Mouse (Mus musculus) bone marrow macrophage, adult 2 months (primary cell): Measurements from ENCODE around the gene Ppfibp1. TPM values are rescaled to one million over a fixed set of nuclear protein-coding genes. Genes with fewer than 3 reads are reported as not detected.

ENCODE experiments used
- H3K27ac ChIP-seq: 2 replicates; pipeline ENCODE4 v1.5.1; 2012; ENCODE audit warnings: low read depth, low read length; ENCODE audit not compliant: insufficient read depth
- H3K4me1 ChIP-seq: 2 replicates; pipeline ENCODE4 v1.6.1; 2012; ENCODE audit warnings: low read length; ENCODE audit not compliant: control insufficient read depth, insufficient read depth
- H3K4me3 ChIP-seq: 2 replicates; pipeline ENCODE4 v1.5.1; 2012; ENCODE audit warnings: mild to moderate bottlenecking, low read length, moderate library complexity; ENCODE audit not compliant: insufficient read depth
- CTCF ChIP-seq: IDR thresholded peaks from 2 replicates; pipeline ENCODE4 v1.5.1; 2012; ENCODE audit warnings: low read depth, mild to moderate bottlenecking, low read length, moderate library complexity
- POLR2A ChIP-seq: IDR thresholded peaks from 2 replicates; pipeline ENCODE4 v1.6.1; 2012; ENCODE audit warnings: mild to moderate bottlenecking, low read depth, low read length, borderline replicate concordance
- polyA plus RNA-seq: library from polyadenylated mRNA; stranded (reverse); fragments of >200 nt; gene quantifications from 2 replicates; pipeline ENCODE4 v1.2.4, GENCODE M21; 2012; ENCODE audit not compliant: missing spikeins, insufficient read depth, insufficient read length

Ppfibp1 gene
- polyA plus RNA-seq, 1 experiment = 31.2 TPM

DNA sequence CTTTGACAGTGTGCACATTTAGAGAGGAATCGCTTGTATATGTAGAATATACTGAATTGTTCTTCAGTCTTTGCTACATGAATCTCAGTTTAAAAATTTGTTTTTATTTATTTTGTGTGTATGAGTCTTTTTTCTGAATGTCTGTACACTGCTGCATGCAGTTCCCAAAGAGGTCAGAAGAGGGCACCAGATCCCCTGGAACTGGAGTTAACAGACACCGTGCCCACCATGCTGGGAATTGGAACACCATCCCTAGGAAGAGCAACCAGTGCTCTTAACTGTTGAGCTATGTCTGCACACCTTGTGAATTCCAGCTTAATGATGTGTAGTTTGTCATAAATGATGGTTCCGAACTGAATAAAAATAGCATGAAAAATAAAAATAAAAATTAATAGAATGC, 119.9 kb downstream of the Ppfibp1 start:
- Histone ChIP-seq H3K27ac (no peak overlapping the region), H3K4me1 (peaks cover 2% of the 10 kb centered on the region; the same call in 1 of the 2 replicates), H3K4me3 (no peak overlapping the region)
- TF ChIP-seq CTCF (peak; percentile 44; the same call in 1 of the 2 replicates), POLR2A (no peak)

DNA sequence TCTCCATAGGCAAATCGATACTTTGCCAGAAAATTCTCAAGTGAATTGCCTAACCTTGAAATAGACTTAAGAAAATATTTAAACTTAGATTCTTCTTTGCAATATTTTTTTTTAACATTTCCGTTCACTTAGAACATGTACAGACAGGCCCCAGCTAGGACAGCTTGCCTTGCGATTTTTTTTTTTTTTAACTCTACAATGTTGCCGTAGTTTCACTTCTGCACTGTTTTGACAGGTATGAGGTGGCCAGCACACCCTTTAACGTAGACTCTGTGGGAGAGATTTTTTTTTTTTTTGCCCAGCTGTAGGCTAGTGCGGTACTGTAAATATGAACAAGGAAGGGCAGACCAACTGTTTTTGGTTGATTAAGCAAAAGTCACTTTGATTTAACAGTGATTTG, 122.1 kb downstream of the Ppfibp1 start:
- Histone ChIP-seq H3K4me3 (no peak overlapping the region), H3K4me1 (peaks cover 2% of the 10 kb centered on the region; the same call in 1 of the 2 replicates), H3K27ac (no peak overlapping the region)
- TF ChIP-seq POLR2A (no peak), CTCF (no peak)

DNA sequence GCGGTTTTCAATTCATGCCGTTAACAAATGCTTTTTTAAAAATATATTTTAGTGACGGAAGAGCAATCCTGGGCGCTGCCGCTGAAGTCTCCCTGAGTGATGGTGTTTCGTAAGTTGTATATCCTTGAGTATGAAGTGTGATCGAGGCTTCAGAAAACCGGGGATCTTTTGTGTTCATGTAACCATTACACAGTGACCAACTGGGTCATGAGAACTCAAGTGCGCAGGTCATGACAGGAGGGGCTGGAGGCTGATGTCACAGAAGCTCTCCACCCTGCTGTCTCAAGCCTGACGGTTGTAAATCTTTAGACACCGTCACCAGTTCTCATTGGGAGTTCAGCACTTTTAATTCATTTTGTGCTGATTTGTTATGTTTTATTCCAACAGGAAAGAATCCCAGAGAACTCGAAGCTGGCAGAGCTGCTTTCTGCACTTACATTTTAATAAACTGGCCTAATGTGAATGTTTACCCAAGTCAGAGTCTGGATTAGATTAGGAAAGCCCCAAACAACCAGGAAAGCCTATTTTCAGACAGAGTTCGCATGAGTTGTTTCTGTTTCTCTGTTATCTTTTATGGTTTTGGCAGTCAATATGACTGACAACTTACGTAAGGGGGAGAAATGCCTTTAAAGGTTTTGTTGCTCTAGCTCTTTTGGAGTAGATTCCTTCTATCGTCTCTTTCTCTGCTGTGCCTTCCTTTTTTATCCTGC, 122.7 kb downstream of the Ppfibp1 start:
- H3K4me1 ChIP-seq = peaks cover 2% of the 10 kb centered on the region; the same call in 1 of the 2 replicates
- TF ChIP-seq CTCF = no peak
- TF ChIP-seq POLR2A = no peak
- no peak overlapping the region for H3K4me3 ChIP-seq
- no peak overlapping the region for H3K27ac ChIP-seq

DNA sequence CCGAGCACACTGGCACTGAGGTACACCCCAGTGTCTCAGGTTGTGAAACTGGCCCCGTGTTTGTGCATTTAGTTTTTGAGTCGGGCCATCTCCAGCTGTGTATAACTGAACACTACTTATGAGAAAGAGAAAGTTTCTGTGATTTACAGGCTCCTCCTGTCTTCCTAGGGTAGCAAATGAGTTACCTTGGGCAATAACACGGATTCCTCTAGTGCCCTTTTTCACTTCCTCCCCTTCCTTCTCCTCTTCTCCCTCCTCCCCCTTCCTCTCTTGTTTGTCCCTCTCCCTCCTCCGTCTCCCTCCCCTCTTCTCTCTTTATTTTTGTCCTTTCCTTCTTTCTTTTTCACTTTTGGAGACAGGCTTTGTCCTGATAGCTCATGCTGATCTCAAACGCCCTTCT, 123.3 kb downstream of the Ppfibp1 start:
- H3K4me3 ChIP-seq = no peak overlapping the region
- TF ChIP-seq POLR2A = no peak

DNA sequence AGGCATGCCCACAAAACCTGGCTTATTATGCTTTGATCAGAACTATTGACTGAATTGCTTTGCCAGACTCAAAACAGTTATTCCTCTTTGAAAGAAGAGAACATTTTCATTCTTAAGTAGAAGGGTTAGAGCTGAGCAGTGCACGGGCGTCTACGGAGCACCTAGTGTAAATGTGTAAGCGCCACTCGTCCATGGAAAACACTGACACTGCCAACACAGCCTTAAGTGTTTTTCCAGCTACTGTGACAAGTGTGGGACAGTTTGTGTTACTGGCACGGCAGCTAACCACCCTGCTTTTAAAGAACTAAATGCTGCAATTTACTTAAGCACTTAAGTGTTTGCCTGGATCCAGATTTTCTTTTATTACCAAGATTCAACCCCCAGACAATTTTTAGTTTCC, 123.7 kb downstream of the Ppfibp1 start:
- no peak overlapping the region for H3K27ac ChIP-seq
- TF ChIP-seq CTCF (no peak), POLR2A (no peak)

More for the DNA sequence above, 123.3 kb downstream of the Ppfibp1 start:
- Histone ChIP-seq H3K4me1 (peaks cover 2% of the 10 kb centered on the region; the same call in 1 of the 2 replicates), H3K27ac (no peak overlapping the region)

DNA sequence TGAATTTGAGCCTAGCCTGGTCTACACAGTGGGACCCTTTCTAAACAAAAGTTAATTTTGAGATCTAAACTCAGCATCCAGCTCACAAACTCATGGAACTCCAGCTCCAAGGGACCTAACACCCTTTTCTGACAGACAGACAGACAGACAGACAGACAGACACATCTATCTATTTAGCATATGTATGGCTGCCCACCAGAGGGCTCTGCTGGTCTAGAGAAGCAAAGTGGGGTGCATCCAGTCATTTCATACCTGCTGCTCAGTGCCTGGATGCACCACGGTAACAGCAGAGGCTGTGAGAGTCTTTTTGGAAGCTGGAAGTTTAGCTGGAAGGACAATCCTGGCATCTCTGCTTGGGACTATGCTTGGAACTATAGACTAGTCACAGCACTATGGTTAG, 125.3 kb downstream of the Ppfibp1 start:
- TF ChIP-seq CTCF (no peak), POLR2A (no peak)
- Histone ChIP-seq H3K27ac (no peak overlapping the region), H3K4me1 (no peaks in the 10 kb centered on the region), H3K4me3 (no peak overlapping the region)

More for the DNA sequence above, 123.7 kb downstream of the Ppfibp1 start:
- no peak overlapping the region for H3K4me3 ChIP-seq
- H3K4me1 ChIP-seq = peaks cover 2% of the 10 kb centered on the region; the same call in 1 of the 2 replicates

DNA sequence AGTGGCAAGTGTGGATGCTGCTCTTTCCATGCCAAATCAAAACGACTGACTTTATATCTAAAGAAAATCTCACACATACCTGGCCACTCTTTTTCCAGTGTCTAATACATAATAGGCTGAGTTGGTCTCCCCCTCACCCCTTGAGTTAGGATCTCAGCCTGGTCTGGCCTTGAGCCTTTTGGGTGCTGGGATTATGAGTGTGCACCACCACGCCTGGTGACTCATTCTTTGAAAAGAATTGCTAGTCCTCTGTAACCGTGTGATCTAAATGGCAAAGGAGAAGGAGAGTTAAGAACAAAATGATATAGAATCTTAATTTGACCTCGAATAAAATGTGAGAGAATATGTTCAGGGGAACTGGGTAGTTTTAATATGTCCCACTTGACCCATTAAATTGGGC, 129.6 kb downstream of the Ppfibp1 start:
- Histone ChIP-seq H3K27ac (no peak overlapping the region), H3K4me1 (no peaks in the 10 kb centered on the region), H3K4me3 (no peak overlapping the region)
- TF ChIP-seq CTCF = no peak
- no peak for TF ChIP-seq POLR2A

DNA sequence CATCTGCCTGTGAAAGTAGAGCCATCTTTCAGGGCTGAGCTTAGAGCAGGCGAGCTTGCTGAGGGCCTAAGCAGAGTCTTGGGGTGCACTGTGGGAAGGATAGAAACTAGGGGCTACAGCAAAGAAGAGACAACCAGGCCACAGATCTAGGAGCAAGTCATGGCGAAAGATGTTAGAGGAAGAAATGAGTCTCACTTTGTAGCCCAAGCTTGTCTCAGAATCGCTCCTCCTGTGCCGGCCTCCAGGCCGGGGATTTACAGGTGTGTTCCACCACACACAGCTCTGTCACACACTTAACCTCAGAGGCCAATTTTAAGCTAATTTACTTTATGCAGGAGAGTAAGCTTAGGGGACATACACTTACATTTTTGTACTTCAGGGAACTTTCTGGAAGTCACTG, 130.1 kb downstream of the Ppfibp1 start:
- H3K4me1 ChIP-seq = peaks cover 2% of the 10 kb centered on the region
- H3K27ac ChIP-seq = no peak overlapping the region
- no peak overlapping the region for H3K4me3 ChIP-seq
- TF ChIP-seq CTCF = no peak

DNA sequence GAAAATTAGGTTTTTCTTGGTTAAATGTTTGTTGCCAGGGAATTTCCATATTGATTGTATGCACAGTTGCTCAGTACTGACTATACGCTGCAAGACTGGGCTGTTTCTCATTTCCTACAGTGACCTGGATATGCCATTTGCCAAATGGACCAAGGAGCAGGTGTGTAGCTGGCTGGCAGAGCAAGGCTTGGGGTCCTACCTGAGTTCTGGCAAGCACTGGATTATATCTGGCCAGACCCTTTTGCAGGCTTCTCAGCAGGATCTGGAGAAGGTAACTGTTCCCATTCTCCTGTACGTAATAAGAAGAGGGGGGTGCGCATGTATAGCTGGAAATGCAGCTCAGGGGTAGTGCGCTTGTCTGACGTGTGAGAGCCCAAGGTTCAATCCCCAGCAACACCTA, 132.9 kb downstream of the Ppfibp1 start:
- TF ChIP-seq POLR2A (no peak), CTCF (no peak; the same call in 1 of the 2 replicates)
- peaks cover 7% of the 10 kb centered on the region for H3K4me1 ChIP-seq
- no peak overlapping the region for H3K27ac ChIP-seq
- no peak overlapping the region for H3K4me3 ChIP-seq

DNA sequence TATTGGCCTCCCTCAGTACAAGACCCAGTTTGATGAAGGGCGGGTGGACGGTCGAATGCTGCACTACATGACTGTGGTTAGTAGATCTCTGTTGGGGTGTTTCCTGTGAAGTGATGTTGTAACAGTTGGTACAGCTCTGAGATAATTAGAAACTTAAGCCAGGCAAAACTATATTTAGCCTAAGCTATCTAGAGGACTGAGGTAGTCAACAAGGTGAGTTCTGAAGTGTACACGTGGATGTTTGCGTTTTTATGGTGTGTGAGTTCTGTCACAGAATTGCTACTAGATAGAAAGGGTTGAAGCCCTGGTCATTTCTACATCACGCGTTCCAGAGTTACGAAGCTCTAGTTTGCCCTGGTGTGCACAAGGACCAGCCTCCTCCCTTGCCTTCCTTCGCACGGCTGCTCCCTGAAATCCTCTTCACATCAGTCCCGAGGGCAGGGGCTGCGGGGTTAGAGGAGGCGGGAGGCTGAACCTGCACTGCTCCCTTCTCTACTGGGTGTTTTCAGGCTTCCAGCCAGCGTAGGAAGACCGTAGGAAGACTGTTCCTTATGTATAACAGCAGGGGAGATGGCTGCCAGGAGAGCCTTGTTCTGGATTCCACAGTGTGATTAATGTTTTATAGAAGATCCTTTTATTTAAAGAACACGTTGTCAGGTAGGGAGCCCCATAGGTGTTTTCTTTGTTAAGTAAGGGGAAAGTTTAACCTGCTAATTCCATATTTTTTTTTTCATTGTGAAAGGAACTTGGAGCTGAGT, 134.3 kb downstream of the Ppfibp1 start:
- H3K4me1 ChIP-seq = peaks cover 7% of the 10 kb centered on the region
- H3K4me3 ChIP-seq = no peak overlapping the region
- no peak overlapping the region for H3K27ac ChIP-seq
- TF ChIP-seq POLR2A = no peak
- TF ChIP-seq CTCF = no peak

DNA sequence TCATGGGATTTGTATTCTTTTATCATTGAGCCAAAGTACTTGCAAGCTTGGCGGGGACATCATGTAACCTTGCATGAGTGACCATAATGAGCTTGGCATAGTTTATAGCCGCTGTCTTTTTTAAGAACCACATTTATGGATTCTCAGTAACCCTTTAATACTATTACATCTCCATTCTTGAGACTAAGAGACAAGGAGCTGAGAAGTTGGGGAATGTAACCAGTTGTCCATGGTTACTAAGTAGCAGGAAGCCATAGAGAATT, 134.8 kb downstream of the Ppfibp1 start:
- Histone ChIP-seq H3K4me3 (no peak overlapping the region), H3K4me1 (peaks cover 7% of the 10 kb centered on the region), H3K27ac (0 out of 2 replicates have a peak overlapping the region, but pooled peaks have one; percentile 18)
- TF ChIP-seq CTCF (no peak), POLR2A (no peak)
